Mouse (Mus musculus): ENCODE results near the gene Xpa.

GRCm38 (mm10) chr4:46182181-46182580 is 13.9 kb downstream of the Xpa start:
- TF ChIP-seq POLR2A (IDR thresholded peaks at IDR 0.05; ENCODE audit: insufficient read depth, low read length): no peak
- TF ChIP-seq CTCF (IDR thresholded peaks at IDR 0.05; ENCODE audit: low read depth, low read length): no peak
- TF ChIP-seq EP300 (IDR thresholded peaks at IDR 0.05; ENCODE audit: insufficient read depth, low read depth, low read length): no peak
